Mouse (Mus musculus): Measurements from ENCODE around the gene Scaf4.

The Scaf4 gene

DNA sequence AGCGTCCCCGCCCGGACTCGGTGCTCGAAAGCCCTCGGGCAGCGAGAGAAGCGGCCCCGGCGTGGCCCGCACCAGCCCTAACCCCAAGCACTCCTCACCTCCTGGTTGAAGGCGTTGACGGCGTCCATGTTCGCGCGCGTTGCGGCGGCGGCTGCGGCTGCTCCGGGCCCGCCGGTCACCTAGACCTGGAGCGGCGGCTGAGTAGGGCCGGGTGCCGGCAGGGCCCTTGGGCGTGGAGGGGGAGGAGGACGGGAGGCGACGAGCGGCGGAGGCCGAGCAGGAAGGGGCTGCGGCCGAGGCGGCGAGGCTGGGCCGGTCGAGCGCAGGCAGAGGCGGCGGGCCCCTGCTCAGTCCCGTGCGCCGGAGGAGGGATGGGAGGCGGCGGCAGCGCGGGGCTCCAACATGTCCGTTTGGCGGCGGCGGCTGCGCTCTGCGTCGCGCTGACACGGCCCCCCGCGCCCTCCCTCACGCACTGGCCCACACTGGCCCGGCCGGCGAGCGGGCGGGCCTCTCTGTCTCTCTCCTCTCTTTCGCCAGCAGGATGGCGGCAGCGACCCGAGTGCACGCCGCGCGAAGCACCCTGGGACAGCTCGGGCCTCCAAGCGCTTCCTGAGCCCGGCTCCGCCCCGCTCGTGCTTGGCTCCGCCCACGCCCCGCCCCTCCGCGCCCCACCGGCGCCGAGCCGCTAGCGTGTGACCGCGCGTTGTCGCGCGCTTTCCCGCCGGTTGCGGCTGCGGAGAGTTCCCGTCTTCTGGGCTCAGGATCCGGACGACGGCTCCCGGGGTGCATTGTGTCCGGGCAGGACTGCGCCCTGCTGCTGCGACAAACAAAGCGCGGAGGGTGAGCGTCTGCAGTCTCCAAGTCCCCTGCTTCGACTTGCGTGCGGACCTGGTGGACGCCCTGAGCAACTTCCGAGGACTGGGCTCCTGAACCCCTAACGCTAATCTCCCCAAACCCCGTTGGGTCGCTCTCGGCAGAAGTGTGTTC, at the start of gene Scaf4:
Gene Scaf4, minus strand, starts transcription at position 599 of the 987 bp plus-strand sequence.
- peak; percentile 96 for DNase-seq (ENCODE audit: low read depth, low spot score)

DNA sequence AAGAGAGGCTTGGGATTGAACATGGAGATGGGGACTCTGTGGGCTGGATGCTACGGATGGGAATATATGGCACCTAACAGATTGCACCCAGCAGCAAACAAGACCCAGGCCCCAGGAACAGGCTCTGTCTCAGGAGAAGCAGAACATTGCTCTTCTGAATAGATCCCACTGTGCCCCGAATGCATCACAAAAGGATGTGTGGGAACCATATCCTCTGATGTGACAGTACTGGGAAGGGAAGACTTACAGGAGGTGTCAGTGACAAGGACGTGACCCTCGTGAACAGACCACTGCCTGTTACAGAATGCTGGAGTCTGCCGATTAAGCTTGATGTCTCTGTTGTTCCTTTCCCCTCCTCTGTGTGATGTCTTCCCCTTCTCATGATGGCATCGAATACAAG, 48.2 kb upstream of the Scaf4 start:
- DNase-seq (ENCODE audit: low read depth, low spot score) = no peak

DNA sequence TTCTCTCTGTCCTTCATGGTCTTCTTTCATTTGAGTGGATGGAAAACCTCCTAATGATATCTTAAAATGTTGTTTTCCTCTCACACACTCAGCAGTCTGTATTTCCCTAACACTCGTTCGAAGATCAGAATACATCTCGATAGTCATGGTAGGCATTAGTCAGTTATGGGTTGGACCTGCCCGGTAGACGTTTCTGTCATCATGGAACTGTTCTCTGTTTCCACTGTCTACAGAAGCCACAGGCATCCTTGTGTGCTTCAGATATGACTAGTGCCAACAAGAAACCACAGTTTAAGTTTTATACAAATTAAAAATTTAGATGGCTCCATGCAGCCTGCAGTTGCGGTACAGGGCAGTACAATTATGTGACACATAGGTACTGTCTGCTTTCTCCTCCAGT, 46.7 kb upstream of the Scaf4 start:
- DNase-seq (ENCODE audit: low read depth, low spot score) = no peak

DNA sequence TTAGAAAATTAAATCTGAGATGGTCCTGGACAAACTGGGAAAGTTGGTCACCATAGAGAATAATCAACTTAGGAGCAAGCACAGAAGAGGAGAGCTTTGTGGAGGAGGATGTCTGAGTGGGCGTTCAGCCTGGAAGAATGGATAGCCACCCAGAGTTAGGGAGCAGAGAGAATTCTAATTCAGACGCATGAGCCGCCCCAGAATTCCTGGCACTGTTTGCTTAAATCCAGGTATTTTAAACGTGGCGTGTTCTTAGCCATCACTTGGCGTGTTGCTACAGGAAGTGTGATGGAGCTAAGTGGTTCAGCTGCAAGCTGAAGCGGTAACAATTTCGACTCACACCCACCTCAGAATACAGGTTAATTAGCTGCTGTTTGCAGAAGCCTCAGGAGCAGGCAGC, 45.2 kb upstream of the Scaf4 start:
- DNase-seq (ENCODE audit: low read depth, low spot score) = no peak

DNA sequence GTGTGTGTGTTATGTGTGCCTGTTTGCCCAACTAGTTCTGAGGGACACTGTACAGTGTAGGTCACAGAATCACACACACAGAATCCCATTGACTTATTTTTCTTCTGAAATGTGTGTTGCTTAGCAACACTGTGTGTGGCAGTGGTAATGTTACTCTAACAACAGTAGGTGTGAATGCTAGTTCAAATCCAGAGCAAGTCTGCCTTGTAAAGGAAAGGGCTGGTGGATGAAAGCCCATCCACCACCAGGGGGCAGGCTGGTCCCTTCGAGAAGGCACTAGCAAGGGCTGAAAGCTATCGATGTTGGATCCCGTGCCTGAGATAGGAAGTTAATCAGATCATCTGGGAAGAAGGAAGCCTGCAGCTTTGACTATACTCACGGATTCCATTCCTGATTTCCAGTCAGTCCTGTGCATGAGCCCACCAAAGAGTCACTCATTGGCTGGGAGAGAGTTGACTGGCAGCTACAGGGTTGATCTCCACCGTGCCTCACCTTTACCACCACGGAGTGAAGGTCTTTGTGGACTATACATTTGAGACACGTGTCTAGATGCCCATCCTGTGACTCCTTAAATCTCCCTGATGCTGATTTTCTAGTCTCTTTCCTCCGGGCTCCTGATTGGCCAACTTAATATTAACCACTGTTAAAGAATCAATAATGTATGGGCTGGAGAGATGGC, 38.7 kb upstream of the Scaf4 start:
- peak; percentile 77 for DNase-seq (ENCODE audit: low read depth, low spot score)

DNA sequence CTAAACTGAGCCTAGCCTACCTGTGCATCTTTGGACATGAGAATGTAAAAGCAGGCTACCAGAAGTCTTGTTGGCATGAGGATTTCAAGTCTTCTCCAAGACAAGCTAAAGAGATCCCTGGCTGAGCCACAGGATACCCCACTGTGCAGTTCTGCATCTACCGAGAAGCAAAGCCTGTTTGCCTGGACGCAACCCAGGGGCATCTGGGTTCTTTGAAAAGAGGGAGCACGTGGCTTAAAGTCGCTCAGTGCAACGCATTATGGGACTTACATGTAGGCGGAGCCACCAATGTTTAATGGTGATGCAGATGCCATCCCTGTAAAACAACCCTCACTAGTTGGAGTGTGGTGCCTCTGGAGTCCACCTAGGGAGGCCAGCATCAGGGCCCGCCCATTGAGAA, 35.0 kb upstream of the Scaf4 start:
- DNase-seq (ENCODE audit: low read depth, low spot score) = no peak

DNA sequence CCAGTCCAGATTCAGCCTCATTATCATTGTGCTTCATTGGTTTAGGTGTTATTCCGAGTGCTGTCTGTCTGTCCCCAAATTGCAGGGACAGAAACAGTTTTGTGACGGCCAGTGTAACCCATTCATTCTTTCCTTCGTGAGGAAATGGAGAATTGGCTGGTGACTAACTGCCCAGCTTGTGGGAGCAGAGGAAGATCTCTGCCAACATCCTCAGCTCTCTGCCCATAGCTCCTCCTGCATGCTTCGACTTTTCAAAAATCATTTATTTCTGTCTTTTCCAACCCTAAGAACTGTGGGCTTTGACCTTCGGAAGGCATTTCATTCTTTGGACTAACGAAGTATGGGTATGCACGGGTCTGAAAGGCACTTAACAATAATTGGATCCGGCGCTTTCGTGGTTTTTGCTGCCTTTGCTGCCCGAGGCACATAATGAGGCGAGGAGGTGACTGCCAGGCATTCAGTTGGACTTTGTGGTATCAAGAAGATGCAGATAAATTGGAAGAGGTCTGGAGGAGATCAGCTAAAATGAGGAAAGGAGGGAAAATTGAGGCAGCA, 34.1 kb upstream of the Scaf4 start:
- DNase-seq (ENCODE audit: low read depth, low spot score) = no peak

DNA sequence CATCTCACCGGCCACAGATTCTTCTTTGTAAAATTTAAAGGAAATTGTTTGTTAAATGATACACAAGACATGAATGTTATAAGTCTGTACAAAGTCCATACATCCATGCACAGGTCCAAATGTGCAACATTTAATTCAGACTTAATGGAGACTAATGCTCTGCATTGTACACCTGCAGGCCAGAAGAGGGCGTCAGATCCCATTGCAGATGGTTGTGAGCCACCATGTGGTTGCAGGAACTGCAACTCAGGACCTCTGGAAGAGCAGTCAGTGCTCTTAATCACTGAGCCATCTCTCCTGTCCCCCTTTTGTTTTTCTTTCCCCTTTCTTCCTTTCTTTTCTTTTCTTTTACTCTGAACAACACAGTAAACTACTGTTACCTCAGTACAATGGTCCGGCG, 33.5 kb upstream of the Scaf4 start:
- DNase-seq (ENCODE audit: low read depth, low spot score) = peak; percentile 27

DNA sequence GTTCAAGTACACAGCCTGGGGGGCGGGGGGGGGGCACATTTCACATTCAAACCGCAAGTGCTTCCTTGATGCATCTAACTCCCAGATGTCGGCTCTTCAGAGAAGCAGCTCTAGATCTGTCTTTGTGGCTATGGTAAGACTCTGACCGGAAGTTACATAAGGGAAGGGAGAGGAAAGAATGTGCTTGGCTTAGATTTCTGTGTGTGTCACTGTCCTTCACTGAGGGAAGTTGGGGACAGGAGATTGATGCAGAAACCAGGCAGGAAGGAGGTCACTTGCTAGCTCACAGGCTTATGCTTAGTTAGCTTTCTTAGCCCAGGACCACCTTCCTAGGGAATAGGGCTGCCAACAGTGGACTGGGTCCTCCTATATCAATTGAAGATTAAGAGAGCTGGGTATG, 31.6 kb upstream of the Scaf4 start:
- DNase-seq (ENCODE audit: low read depth, low spot score) = no peak

DNA sequence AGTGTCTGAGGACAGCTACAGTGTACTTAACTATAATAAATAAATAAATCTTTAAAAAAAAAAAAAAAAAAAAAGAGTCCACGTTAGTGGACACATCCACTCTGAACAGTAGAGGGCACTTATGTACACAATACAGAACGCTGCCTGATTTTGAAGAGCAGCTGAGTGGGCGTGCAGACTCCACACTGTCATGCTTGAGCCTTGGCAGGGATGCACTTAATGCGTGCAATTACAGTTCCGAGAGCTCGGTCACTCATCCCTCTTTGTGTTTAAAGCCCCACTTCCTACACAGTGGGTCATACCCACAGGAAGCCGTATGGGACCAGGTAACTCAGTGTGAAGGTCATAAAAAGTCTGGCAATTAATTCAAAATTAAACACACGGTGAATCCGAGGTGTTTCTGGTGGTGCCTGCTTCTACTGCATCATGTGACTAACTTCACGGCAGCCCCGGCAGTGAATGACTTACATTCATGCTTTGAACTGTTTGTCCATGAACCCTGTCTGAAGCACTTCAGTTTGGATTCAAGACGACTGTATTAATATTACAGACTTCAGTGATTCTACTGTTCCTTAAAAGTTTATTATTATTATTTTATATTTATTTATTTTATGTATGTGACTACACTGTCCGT, 28.3 kb upstream of the Scaf4 start:
- DNase-seq (ENCODE audit: low read depth, low spot score) = peak; percentile 78

DNA sequence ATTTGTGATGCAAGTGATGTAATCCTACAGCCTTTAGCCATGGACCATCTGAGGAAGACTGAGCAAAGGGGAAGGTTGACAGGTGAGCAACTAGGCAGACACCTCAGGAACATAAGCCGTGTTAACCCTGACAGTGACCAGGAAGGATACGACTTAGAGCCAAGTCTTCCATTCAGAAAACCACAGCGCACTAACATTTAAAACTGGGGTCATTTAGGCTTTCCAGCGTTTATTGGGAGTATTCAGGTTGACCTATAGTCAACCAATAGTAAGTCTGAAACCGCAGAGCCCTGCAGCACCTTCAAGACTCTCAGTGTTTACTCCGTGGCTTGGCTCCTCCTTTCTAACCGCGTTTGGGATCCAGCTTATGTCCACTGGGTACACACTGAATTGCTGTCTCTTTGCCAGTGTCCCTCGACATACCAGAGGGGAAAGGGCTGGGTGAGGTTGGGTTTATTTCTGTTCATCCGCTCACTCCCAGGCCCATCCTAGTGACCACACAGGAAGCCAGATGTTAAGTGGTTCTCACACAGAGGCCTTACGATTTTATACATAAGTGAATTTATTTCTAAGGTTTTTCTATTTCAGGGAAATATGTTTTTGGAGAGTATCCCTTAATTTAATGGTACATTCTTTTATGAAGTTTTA, 26.3 kb upstream of the Scaf4 start:
- DNase-seq (ENCODE audit: low read depth, low spot score) = no peak

DNA sequence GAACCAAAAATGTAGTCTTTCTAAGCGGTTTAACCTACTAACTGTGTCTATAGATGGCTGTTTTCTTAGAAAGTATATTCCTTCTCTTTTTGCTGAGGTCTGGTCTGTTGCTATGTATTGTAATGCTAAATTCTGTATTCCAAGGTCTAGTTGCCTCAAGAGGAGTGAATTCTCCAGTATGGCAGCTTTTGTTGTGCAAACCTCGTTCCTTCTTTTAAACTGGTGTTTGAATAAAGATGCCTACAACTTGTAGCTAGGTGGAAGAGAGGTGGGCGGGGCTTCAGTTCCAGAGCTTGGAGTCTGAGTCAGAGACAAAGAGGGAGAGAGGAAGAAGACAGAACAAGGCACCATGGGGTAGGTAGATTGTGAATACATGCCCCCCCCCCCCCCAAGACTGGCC, 25.5 kb upstream of the Scaf4 start:
- DNase-seq (ENCODE audit: low read depth, low spot score) = no peak

DNA sequence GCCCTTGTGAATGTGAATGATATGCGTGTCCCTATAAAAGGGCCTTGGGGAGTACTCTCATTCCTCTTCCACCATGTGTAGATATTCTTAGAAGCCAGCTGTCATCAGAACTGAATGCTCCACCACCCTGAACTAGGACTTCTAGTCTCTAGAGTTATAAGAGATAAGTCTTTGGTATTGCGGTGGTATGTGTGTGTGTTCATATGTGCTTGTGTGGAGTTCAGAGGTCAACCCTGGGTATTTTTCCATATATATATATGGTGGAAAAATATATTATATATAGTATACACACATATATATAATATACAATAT, 19.6 kb upstream of the Scaf4 start:
- no peak for DNase-seq (ENCODE audit: low read depth, low spot score)

DNA sequence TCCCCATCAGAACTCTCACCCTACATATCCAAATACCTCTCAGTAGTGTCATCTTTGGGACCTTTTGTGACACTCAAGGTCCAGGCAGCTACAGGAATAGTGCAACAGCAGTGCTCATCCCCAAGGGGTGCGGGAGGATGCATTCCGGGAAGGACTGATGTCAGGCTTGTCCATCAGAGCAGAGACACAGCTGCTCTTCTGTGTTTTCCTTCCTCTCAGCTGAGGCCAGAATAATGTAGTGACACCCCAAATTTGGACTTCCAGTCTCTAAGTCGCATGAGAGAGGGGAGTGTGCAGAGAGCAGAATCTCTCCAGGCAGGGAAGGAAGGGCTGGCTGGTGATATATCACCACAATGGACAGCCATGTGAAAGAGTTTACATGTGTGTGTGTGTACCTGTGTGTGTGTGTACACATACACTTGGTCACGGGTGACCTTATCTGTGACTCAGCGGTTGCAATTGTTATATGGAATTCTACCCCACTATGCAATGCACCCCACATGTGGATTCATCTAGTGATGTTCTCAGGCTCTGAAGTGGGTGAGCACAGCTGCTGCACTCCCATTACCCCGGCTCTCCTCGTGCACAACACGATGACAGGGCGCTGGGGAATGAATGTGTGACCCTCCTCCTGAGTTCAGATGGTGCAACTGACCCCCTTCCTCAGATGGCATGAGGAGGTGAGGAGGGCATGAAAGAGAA, 19.1 kb upstream of the Scaf4 start:
- no peak for DNase-seq (ENCODE audit: low read depth, low spot score)

DNA sequence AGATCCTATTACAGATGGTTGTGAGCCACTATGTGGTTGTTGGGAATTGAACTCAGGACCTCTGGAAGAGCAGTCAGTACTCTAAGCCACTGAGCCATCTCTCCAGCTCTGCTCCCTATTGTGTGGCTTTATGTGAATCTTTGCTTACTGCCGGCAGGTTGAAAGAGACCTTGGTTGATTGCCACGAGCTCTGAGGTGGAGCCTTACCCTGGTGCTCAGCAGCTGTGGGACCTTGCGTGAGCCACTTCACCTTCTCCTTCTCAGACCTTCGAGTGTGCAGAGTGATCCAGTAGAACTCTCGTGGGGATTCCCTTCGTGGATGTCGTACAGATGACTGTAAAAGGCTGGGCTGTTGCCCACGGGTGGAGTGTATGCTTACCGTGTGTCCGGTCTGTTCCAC, 17.4 kb upstream of the Scaf4 start:
- DNase-seq (ENCODE audit: low read depth, low spot score) = no peak

DNA sequence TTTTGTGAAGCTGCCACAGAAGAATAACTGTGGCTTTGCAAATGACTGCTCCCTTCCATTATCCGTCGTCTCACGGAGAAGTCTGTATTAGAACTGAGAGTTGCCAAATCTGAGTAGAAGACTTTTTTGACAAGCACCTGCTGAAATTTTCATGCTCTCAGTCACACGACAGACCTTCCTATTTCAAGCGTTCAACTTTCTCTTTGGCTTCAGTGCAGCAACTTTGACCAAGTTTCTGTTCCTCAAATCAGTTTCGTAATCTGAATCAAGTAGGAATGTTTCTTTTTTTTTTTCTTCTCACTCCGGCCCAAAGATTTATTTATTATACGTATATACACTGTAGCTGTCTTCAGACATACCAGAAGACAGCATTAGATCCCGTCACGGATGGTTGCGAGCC, 16.6 kb upstream of the Scaf4 start:
- DNase-seq (ENCODE audit: low read depth, low spot score) = peak; percentile 89

DNA sequence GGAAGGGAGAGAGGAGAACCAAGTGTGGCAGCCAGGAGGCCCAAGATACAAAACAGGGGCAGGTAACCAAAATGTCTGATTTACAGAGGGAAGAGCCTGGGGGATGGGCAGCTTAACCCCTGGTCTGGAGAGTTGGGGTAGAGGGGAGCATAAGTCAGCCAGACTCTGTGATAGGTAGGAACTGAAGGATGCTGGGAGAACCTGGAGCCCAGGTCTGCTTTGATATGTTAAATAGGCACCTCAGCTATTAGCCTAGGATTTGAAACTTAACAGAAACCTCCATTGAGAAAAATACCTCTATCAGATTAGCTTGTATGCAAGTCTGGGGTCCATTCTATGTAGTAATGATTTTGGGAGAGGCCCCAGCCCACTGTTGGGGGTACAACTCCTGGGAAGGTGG, 15.3 kb upstream of the Scaf4 start:
- DNase-seq (ENCODE audit: low read depth, low spot score) = no peak

DNA sequence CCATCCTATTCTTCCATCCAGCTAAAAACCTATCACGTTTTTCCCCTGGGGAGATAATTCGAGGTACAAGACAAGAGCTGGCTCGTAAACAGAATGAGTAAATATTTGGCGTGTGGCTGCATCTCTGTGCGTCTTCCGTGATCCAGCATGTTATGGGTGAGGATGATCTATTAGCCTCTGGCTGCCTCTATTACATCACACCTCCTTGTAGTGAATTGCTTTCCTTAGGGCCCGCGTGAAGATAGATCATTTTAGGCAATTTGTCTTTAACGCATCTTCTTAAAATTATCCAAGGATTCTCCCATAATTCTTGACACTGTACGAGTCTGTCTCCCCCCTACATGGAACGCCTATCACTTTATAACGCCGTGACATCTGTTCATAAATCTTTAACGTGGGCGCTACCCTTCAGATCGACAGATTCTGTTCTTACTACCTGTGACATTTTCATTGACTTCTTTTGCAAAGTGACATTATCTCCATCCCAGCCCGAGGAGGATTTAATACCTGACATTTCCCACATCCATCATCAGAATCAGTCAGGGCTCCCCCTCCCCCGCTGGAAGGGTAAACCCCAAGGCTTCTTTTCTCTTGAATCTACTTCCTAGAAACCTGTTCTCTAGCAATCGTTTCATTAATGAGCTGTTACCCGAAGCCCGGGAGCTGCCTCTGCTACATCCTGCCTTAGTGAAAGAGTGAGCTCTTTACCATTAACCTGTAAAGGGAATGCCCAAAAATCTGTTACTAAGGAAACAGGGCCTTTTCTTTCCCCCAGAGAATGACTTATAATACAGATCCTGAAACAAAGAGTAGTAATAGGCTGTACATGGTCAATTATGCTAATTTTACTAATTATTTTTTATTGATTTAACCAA, 14.4 kb upstream of the Scaf4 start:
- no peak for DNase-seq (ENCODE audit: low read depth, low spot score)

DNA sequence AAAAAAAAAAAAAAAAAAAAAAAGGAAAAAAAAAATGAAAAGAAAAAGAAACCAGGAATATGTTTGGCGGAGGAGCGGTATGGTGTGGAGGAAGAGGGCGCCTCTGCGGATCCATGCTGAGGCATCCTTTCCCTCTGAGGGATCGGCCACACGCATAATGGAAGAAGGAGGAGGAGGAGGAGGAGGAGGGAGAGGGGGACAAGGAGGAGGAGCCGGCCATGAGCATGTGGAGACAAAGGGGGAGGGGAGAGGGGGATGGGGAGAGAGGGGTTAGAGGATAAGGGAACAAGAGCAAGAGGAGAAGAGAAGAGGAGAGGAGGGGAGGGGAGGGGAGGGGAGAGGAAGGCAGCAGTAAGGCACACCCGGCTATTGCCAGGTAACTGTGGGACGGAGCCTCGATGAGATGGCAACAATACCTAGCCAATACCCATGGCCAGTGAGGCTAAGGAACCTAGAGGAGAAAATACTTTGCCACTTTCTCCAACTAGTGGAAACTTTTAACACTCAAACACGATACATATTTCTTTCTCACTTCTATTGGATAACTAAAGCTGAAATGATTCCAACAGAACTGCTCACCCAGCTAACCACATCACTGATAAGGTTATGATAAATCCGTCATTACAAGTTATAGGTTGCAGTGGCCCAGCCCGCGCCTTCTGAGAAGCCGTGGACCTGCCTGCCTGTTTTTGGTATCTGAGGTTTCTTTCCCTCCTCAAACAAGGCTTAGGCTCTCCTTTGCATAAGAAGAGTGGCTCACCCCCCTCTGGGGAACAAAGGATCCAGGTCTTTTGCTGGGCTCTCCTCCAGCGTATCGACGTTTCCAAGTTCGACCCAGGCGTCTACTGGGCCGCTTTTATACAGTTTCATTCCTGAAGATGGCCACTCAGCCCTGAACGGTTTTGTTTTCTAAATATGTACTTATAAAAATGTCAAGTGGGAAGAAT, 13.4 kb upstream of the Scaf4 start:
- DNase-seq (ENCODE audit: low read depth, low spot score) = no peak
